Mouse (Mus musculus) adipocyte (in vitro differentiated cells): ENCODE data around the gene Syt7.
A peak's percentile ranks its signal among the peaks of the same experiment; 100 is the strongest.

Experiments used
- DNase-seq: peaks from one replicate; pipeline ENCODE4 v3.0.0-alpha.2; 2016; ENCODE audit warnings: low spot score

Gene Syt7

GRCm38 (mm10) chr19:10425484-10426270 is 36.8 kb downstream of the Syt7 start:
- no peak for DNase-seq

- DNase-seq, result no peak
Observed at GRCm38 (mm10) chr19:10426312-10426711, 37.4 kb downstream of the Syt7 start.

GRCm38 (mm10) chr19:10426793-10427192 is 37.9 kb downstream of the Syt7 start:
- DNase-seq, result no peak

GRCm38 (mm10) chr19:10427431-10427830 is 38.5 kb downstream of the Syt7 start:
- DNase-seq, result no peak

GRCm38 (mm10) chr19:10429371-10429770 is 40.5 kb downstream of the Syt7 start:
- no peak for DNase-seq

GRCm38 (mm10) chr19:10431410-10431809 is 42.5 kb downstream of the Syt7 start:
- no peak for DNase-seq

- DNase-seq, result no peak
Observed at GRCm38 (mm10) chr19:10431841-10432240, 43.0 kb downstream of the Syt7 start.

- no peak for DNase-seq
Observed at GRCm38 (mm10) chr19:10433225-10433624, 44.3 kb downstream of the Syt7 start.

- DNase-seq, result no peak
Observed at GRCm38 (mm10) chr19:10433879-10434540, 45.1 kb downstream of the Syt7 start.

- no peak for DNase-seq
Observed at GRCm38 (mm10) chr19:10434927-10435326, 46.0 kb downstream of the Syt7 start.

GRCm38 (mm10) chr19:10435908-10436307 is 47.0 kb downstream of the Syt7 start:
- peak; percentile 68 for DNase-seq

GRCm38 (mm10) chr19:10436726-10437125 is 47.8 kb downstream of the Syt7 start:
- DNase-seq, result peak; percentile 24

GRCm38 (mm10) chr19:10437521-10437920 is 48.6 kb downstream of the Syt7 start:
- peak; percentile 49 for DNase-seq

GRCm38 (mm10) chr19:10444685-10445369 is 55.9 kb downstream of the Syt7 start:
- no peak for DNase-seq

GRCm38 (mm10) chr19:10448275-10448674 is 59.4 kb downstream of the Syt7 start:
- no peak for DNase-seq

GRCm38 (mm10) chr19:10449190-10449589 is 60.3 kb downstream of the Syt7 start:
- no peak for DNase-seq

- DNase-seq, result peak; percentile 84
Observed at GRCm38 (mm10) chr19:10449708-10450107, 60.8 kb downstream of the Syt7 start.

GRCm38 (mm10) chr19:10454718-10455436 is 66.0 kb downstream of the Syt7 start:
- DNase-seq, result no peak

GRCm38 (mm10) chr19:10455437-10455806 is 66.5 kb downstream of the Syt7 start:
- DNase-seq, result no peak

- no peak for DNase-seq
Observed at GRCm38 (mm10) chr19:10456752-10457483, 68.0 kb downstream of the Syt7 start, which contains the start of gene Lrrc10b. Lrrc10b (minus strand) TSS chr19:10457473.

GRCm38 (mm10) chr19:10457484-10457800 is 68.6 kb downstream of the Syt7 start:
- no peak for DNase-seq

- peak; percentile 63 for DNase-seq
Observed at GRCm38 (mm10) chr19:10458096-10458495, 69.2 kb downstream of the Syt7 start.
